Mouse (Mus musculus): Measurements from ENCODE around the gene Gm9999.
"Not testable (repeated sequence)": the region's sequence is repeated elsewhere in the genome, so short reads cannot be mapped to it uniquely, and the experiment has no call there.

The Gm9999 gene

GRCm38 (mm10) chr7:46983280-46983679 is at the start of gene Gm9999:
Gene Gm9999, plus strand, starts transcription at chr7:46983580.
- DNase-seq: no peak

GRCm38 (mm10) chr7:46934788-46935187 is 48.6 kb upstream of the Gm9999 start:
- DNase-seq: no peak

- peak; percentile 38 for DNase-seq
Measured at GRCm38 (mm10) chr7:46935847-46936246, 47.5 kb upstream of the Gm9999 start.

GRCm38 (mm10) chr7:46957831-46958691 is 25.3 kb upstream of the Gm9999 start, which contains the start of gene Uevld:
Gene Uevld, minus strand, starts transcription at chr7:46958527.
- peak; percentile 96 for DNase-seq

GRCm38 (mm10) chr7:46958853-46959252 is 24.5 kb upstream of the Gm9999 start:
- no peak for DNase-seq

GRCm38 (mm10) chr7:46960991-46961390 is 22.4 kb upstream of the Gm9999 start:
- no peak for DNase-seq

- DNase-seq: no peak
Measured at GRCm38 (mm10) chr7:46962132-46962531, 21.2 kb upstream of the Gm9999 start.

- peak; percentile 82 for DNase-seq
Measured at GRCm38 (mm10) chr7:46962806-46963618, 20.4 kb upstream of the Gm9999 start.

GRCm38 (mm10) chr7:46964070-46964469 is 19.3 kb upstream of the Gm9999 start:
- no peak for DNase-seq

GRCm38 (mm10) chr7:46969898-46970297 is 13.5 kb upstream of the Gm9999 start:
- DNase-seq: no peak

GRCm38 (mm10) chr7:46974648-46975047 is 8.7 kb upstream of the Gm9999 start:
- no peak for DNase-seq

- DNase-seq: no peak
Measured at GRCm38 (mm10) chr7:46975456-46975855, 7.9 kb upstream of the Gm9999 start.

- DNase-seq: no peak
Measured at GRCm38 (mm10) chr7:46985718-46986505, 2.5 kb downstream of the Gm9999 start.

GRCm38 (mm10) chr7:46986646-46987045 is 3.3 kb downstream of the Gm9999 start:
- DNase-seq: no peak

GRCm38 (mm10) chr7:46987073-46987472 is 3.7 kb downstream of the Gm9999 start:
- no peak for DNase-seq

GRCm38 (mm10) chr7:46989387-46989786 is 6.0 kb downstream of the Gm9999 start:
- DNase-seq: not testable (repeated sequence)

GRCm38 (mm10) chr7:46993079-46993478 is 9.7 kb downstream of the Gm9999 start:
- no peak for DNase-seq

- no peak for DNase-seq
Measured at GRCm38 (mm10) chr7:46995558-46995957, 12.2 kb downstream of the Gm9999 start.

- DNase-seq: no peak
Measured at GRCm38 (mm10) chr7:46997008-46997407, 13.6 kb downstream of the Gm9999 start.

GRCm38 (mm10) chr7:46997644-46998395 is 14.4 kb downstream of the Gm9999 start:
- DNase-seq: peak; percentile 68

- no peak for DNase-seq
Measured at GRCm38 (mm10) chr7:46998942-46999341, 15.6 kb downstream of the Gm9999 start.

GRCm38 (mm10) chr7:46999983-47000643 is 16.7 kb downstream of the Gm9999 start:
- DNase-seq: peak; percentile 77

All from kidney, adult 9 months (tissue).